Mouse (Mus musculus): ENCODE results near the gene Thumpd3. TPM values are rescaled to one million over a fixed set of nuclear protein-coding genes. Genes with fewer than 3 reads are reported as not detected.

Gene Thumpd3
- total and polyA plus RNA-seq, 3 experiments = 74.8 to 158 (median 89.1) TPM

DNA sequence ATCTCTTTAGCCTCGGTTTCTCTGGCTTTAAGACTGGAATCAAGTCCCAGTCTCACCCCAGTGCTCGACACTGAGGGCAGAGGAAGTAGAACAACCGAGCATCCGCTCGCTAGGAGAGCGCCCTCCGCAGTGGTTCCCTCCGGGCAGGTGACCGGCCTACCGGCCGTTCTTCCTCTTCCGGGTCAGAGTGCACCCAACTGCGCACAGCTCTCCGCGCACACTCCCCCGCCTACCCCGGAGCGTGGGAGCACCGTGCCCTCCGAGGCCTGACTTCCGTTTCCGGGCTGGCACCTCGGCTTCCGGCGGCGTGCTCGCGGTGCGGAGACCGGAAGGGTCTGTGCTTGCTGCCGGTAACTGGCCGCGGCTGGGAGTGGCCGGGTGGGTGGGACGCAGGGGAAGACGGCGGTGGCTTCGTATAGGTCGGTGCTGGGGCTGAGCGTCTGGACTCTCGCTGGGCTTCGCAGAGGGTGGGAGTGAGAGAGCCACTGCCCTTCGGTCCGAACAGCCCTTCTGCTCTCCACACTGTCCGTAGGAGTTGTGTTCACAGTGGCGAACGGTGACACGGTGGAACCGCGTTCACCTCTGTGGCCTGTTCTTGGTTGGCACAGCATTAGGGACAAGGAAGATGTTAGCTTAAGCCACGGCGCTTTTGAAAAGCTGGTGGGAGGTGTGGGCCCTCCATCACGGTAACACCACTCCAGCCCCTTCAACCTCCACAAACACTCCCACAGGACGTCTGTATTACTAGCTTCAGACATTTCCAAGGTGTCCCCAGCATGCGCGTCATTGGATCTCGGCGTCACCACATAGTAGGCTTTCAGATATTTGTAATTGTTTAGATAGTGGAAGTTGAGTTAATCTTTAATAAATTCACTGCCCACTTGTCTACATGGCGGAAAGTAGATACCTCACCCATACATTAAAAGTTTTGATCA lies at the start of gene Thumpd3 (continued):
- TF ChIP-seq TBP (IDR thresholded peaks at IDR 0.05; ENCODE audit: low read depth, low read length) (peak; percentile 94), SIN3A (IDR thresholded peaks at IDR 0.05; ENCODE audit: low read length) (peak; percentile 89), MYC (IDR thresholded peaks at IDR 0.05; ENCODE audit: low read depth, low read length) (peak; percentile 96), MYB (IDR thresholded peaks at IDR 0.05; ENCODE audit: low read depth, low read length) (no peak), JUND (IDR thresholded peaks at IDR 0.05; ENCODE audit: low read depth, low read length) (no peak), ZNF384 (IDR thresholded peaks at IDR 0.05; ENCODE audit: low read depth, low read length) (no peak)

GRCm38 (mm10) chr6:112999199-112999598 lies 46.8 kb upstream of the Thumpd3 start:
- no peaks in the 10 kb centered on the region for H3K36me3 ChIP-seq (ENCODE audit: control insufficient read depth in 1 of 2, insufficient read depth in 2 of 2, low read length in 2 of 2)
- H3K27ac ChIP-seq (ENCODE audit: control insufficient read depth, low read depth, low read length) = no peak overlapping the region
- TF ChIP-seq UBTF (IDR thresholded peaks at IDR 0.05; ENCODE audit: borderline replicate concordance, insufficient read depth, low read depth, low read length) (no peak), SIN3A (IDR thresholded peaks at IDR 0.05; ENCODE audit: low read length) (no peak), ZMIZ1 (IDR thresholded peaks at IDR 0.05; ENCODE audit: low read depth, low read length) (no peak), POLR2A (IDR thresholded peaks at IDR 0.05; ENCODE audit: control insufficient read depth in 1 of 2, insufficient read depth in 1 of 2, low read depth in 1 of 2, low read length in 2 of 2, poor library complexity in 1 of 2) (no peak), ETS1 (IDR thresholded peaks at IDR 0.05; ENCODE audit: low read depth, low read length) (no peak), ELF1 (IDR thresholded peaks at IDR 0.05; ENCODE audit: low read depth, low read length) (no peak), POLR2AphosphoS5 (IDR thresholded peaks at IDR 0.05; ENCODE audit: borderline replicate concordance, low read depth, low read length) (no peak), MAX (IDR thresholded peaks at IDR 0.05; ENCODE audit: low read length) (no peak), BHLHE40 (IDR thresholded peaks at IDR 0.05; ENCODE audit: borderline replicate concordance, low read depth, low read length) (no peak), MYC (IDR thresholded peaks at IDR 0.05; ENCODE audit: low read depth, low read length) (no peak), RAD21 (IDR thresholded peaks at IDR 0.05; ENCODE audit: low read depth, low read length) (no peak)
- H3K4me3 ChIP-seq (ENCODE audit: control insufficient read depth in 1 of 2, insufficient read depth in 1 of 2, low read depth in 2 of 2, low read length in 2 of 2) = no peak overlapping the region
- H3K79me2 ChIP-seq (ENCODE audit: control insufficient read depth, insufficient read depth, low read length, poor library complexity) = no peaks in the 10 kb centered on the region
- H3K4me1 ChIP-seq (ENCODE audit: control insufficient read depth in 1 of 2, insufficient read depth in 2 of 2, low read length in 2 of 2) = peaks cover 0 to 3% of the 10 kb centered on the region in 2 experiments; a peak in 1 of 4 replicates
- no peak overlapping the region for H3K9ac ChIP-seq (ENCODE audit: control insufficient read depth, low read depth, low read length, poor library complexity, severe bottlenecking)
- no peak for DNase-seq (ENCODE audit: low read depth, low spot score)
- H3K9me3 ChIP-seq (replicated peaks; ENCODE audit: insufficient read depth, low read length) = no peaks in the 10 kb centered on the region
- H3K27me3 ChIP-seq (ENCODE audit: control insufficient read depth in 1 of 2, insufficient read depth in 2 of 2, low read length in 2 of 2) = no peaks in the 10 kb centered on the region; a peak in 2 of 4 replicates

- Histone ChIP-seq H3K4me1 (ENCODE audit: control insufficient read depth in 1 of 2, insufficient read depth in 2 of 2, low read length in 2 of 2) (peaks cover 0 to 3% of the 10 kb centered on the region in 2 experiments; a peak in 1 of 4 replicates), H3K36me3 (ENCODE audit: control insufficient read depth in 1 of 2, insufficient read depth in 2 of 2, low read length in 2 of 2) (no peaks in the 10 kb centered on the region), H3K9me3 (replicated peaks; ENCODE audit: insufficient read depth, low read length) (no peaks in the 10 kb centered on the region), H3K79me2 (ENCODE audit: control insufficient read depth, insufficient read depth, low read length, poor library complexity) (no peaks in the 10 kb centered on the region), H3K4me3 (ENCODE audit: control insufficient read depth in 1 of 2, insufficient read depth in 1 of 2, low read depth in 2 of 2, low read length in 2 of 2) (peak overlapping the region; percentile 35 to 49; a peak in 3 of 4 replicates), H3K27ac (ENCODE audit: control insufficient read depth, low read depth, low read length) (no peak overlapping the region), H3K27me3 (ENCODE audit: control insufficient read depth in 1 of 2, insufficient read depth in 2 of 2, low read length in 2 of 2) (no peaks in the 10 kb centered on the region; a peak in 2 of 4 replicates), H3K9ac (ENCODE audit: control insufficient read depth, low read depth, low read length, poor library complexity, severe bottlenecking) (peak overlapping the region; percentile 54)
- peak; percentile 92 for DNase-seq (ENCODE audit: low read depth, low spot score)
- TF ChIP-seq POLR2A (IDR thresholded peaks at IDR 0.05; ENCODE audit: control insufficient read depth in 1 of 2, insufficient read depth in 1 of 2, low read depth in 1 of 2, low read length in 2 of 2, poor library complexity in 1 of 2) = 0 out of 4 replicates have a peak, but pooled peaks of 1 of the 2 experiments have one; percentile 34
- peak; percentile 96 for TF ChIP-seq SMC3 (IDR thresholded peaks at IDR 0.05; ENCODE audit: low read depth, low read length)
- TF ChIP-seq HCFC1 (IDR thresholded peaks at IDR 0.05; ENCODE audit: low read depth, low read length) = 0 out of 2 replicates have a peak, but pooled peaks have one; percentile 32
- TF ChIP-seq RAD21 (IDR thresholded peaks at IDR 0.05; ENCODE audit: low read depth, low read length) = peak; percentile 94
- TF ChIP-seq ZKSCAN1 (IDR thresholded peaks at IDR 0.05; ENCODE audit: low read depth, low read length) = no peak
- TF ChIP-seq GATA1 (IDR thresholded peaks at IDR 0.05; ENCODE audit: low read depth, low read length) = no peak
- TF ChIP-seq MYC (IDR thresholded peaks at IDR 0.05; ENCODE audit: low read depth, low read length) = no peak
- no peak for TF ChIP-seq TBP (IDR thresholded peaks at IDR 0.05; ENCODE audit: low read depth, low read length)
- no peak for TF ChIP-seq MYB (IDR thresholded peaks at IDR 0.05; ENCODE audit: low read depth, low read length)
- TF ChIP-seq ZMIZ1 (IDR thresholded peaks at IDR 0.05; ENCODE audit: low read depth, low read length) = no peak
- TF ChIP-seq NELFE (IDR thresholded peaks at IDR 0.05; ENCODE audit: low read depth, low read length) = peak; percentile 44
- TF ChIP-seq CTCF (IDR thresholded peaks at IDR 0.05 in 2 of 3, conservative IDR thresholded peaks at IDR 0.05 in 1 of 3; ENCODE audit: control insufficient read depth in 1 of 3, insufficient read depth in 1 of 3, low read depth in 2 of 3, low read length in 3 of 3, poor library complexity in 1 of 3, severe bottlenecking in 1 of 3) = peak; percentile 75 to 90 (median 82)
- no peak for TF ChIP-seq RCOR1 (IDR thresholded peaks at IDR 0.05; ENCODE audit: low read depth, low read length)
- TF ChIP-seq MAFK (IDR thresholded peaks at IDR 0.05; ENCODE audit: borderline replicate concordance, low read depth, low read length) = no peak
- TF ChIP-seq POLR2AphosphoS2 (IDR thresholded peaks at IDR 0.05; ENCODE audit: low read length) = no peak
- peak; percentile 86 for TF ChIP-seq ZC3H11A (IDR thresholded peaks at IDR 0.05; ENCODE audit: low read depth, low read length)
These were observed 45.2 kb upstream of the Thumpd3 start for GRCm38 (mm10) chr6:113000666-113001287.
